Mouse (Mus musculus) liver, postnatal 0 days (tissue): ENCODE measurements around the gene Phf21a.

Source experiments
- CTCF ChIP-seq: sonication (generic); IDR thresholded peaks from 2 replicates; pipeline ENCODE4 v1.5.1; 2016; ENCODE audit warnings: antibody characterized with exemption, low read depth
- EP300 ChIP-seq: IDR thresholded peaks from 2 replicates; pipeline ENCODE4 v1.6.1; 2016; ENCODE audit warnings: antibody characterized with exemption, low read depth, mild to moderate bottlenecking

DNA sequence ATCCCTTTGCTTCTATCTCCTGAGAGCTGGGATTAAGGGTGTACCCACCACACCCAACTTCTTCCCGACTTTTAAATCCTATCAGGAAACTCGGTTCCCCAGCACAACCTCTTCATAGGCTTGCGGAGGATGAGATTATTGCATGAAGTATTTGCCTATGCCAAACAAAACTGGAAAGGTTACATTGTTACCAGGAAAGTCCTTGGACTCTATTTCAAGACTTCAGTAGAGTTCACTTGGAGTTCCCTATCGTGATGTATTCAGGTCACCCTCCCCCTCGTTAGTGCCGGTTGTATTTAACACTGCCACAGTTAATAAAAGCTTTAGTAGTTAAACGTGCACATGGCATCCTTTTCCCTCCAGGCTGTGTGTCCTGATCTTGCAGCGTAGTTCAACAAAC lies 1.2 kb downstream of the Phf21a start:
- TF ChIP-seq CTCF (no peak), EP300 (no peak)
